Mouse (Mus musculus) mouse embryonic stem cell (cell line): ENCODE results near the gene Herc3.

Experiments
- in situ Hi-C, 2 experiments: fragments of 300-500 bp; cut with MboI; formaldehyde crosslinking; loops; 1 replicate in 1 of 2; 3 replicates in 1 of 2; pipeline ENCODE4 v1.14.3; 2019 to 2020; ENCODE audit warnings: low sequenced_read_pairs in 2 of 2, low pct_unique_long_range_greater_than_20kb in 1 of 2, mixed read lengths in 1 of 2; ENCODE audit not compliant: unreplicated experiment in 1 of 2

Herc3 gene

GRCm38 (mm10) chr6:58907336-58907735, 76.1 kb downstream of the Herc3 start:
- in situ Hi-C loops, result no loop called here

- in situ Hi-C loops, result no loop called here
Observed at GRCm38 (mm10) chr6:58907791-58908190, 76.5 kb downstream of the Herc3 start.

- in situ Hi-C loops, result no loop called here
Observed at GRCm38 (mm10) chr6:58912842-58913241, 81.6 kb downstream of the Herc3 start.

GRCm38 (mm10) chr6:58913551-58913950, 82.3 kb downstream of the Herc3 start:
- in situ Hi-C loops, result no loop called here

- in situ Hi-C loops, result no loop called here
Observed at GRCm38 (mm10) chr6:58913971-58914370, 82.7 kb downstream of the Herc3 start.

GRCm38 (mm10) chr6:58916498-58916897, 85.2 kb downstream of the Herc3 start:
- in situ Hi-C loops, result no loop called here

GRCm38 (mm10) chr6:58920735-58921134, 89.5 kb downstream of the Herc3 start:
- in situ Hi-C loops, result no loop called here

GRCm38 (mm10) chr6:58921623-58922022, 90.4 kb downstream of the Herc3 start:
- in situ Hi-C loops, result no loop called here

- in situ Hi-C loops, result no loop called here
Observed at GRCm38 (mm10) chr6:58922511-58922910, 91.2 kb downstream of the Herc3 start.

- in situ Hi-C loops, result no loop called here
Observed at GRCm38 (mm10) chr6:58927881-58928280, 96.6 kb downstream of the Herc3 start.

GRCm38 (mm10) chr6:58929911-58930431, 98.7 kb downstream of the Herc3 start:
- in situ Hi-C loops, result no loop called here

GRCm38 (mm10) chr6:58931149-58931548, 99.9 kb downstream of the Herc3 start:
- in situ Hi-C loops, result no loop called here

GRCm38 (mm10) chr6:58932515-58933188, 101.4 kb downstream of the Herc3 start:
- in situ Hi-C loops, result no loop called here

- in situ Hi-C loops, result no loop called here
Observed at GRCm38 (mm10) chr6:58933189-58933913, 102.1 kb downstream of the Herc3 start.

GRCm38 (mm10) chr6:58934144-58934543, 102.9 kb downstream of the Herc3 start:
- in situ Hi-C loops, result no loop called here

- in situ Hi-C loops, result no loop called here
Observed at GRCm38 (mm10) chr6:58937726-58938125, 106.5 kb downstream of the Herc3 start.

GRCm38 (mm10) chr6:58942276-58942675, 111.0 kb downstream of the Herc3 start:
- in situ Hi-C loops, result no loop called here

- in situ Hi-C loops, result no loop called here
Observed at GRCm38 (mm10) chr6:58943958-58944357, 112.7 kb downstream of the Herc3 start.

GRCm38 (mm10) chr6:58946246-58946645, 115.0 kb downstream of the Herc3 start:
- in situ Hi-C loops, result no loop called here

- in situ Hi-C loops, result no loop called here
Observed at GRCm38 (mm10) chr6:58946840-58947239, 115.6 kb downstream of the Herc3 start.
